Mouse (Mus musculus) Patski (cell line): Measurements from ENCODE around the gene Naf1. TPM values are rescaled to one million over a fixed set of nuclear protein-coding genes. Genes with fewer than 3 reads are reported as not detected.

Source experiments
- ATAC-seq: fragments of 100-300 bp; one replicate; pipeline ENCODE4 v1.8.0; 2021
- CTCF ChIA-PET: fragments of 350-600 bp; sonication (Branson Sonifier 250); formaldehyde crosslinking; loops from one replicate; lab custom pipeline; 2022; ENCODE audit warnings: inconsistent platforms; lab: Charles Lee
- POLR2A ChIA-PET: fragments of 350-600 bp; sonication (Branson Sonifier 250); formaldehyde crosslinking; loops from one replicate; lab custom pipeline; 2022; ENCODE audit warnings: antibody characterized with exemption, inconsistent platforms; lab: Charles Lee
- DNase-seq: peaks from one replicate; pipeline ENCODE4 v3.0.0-alpha.2; 2011; ENCODE audit warnings: low read depth, low spot score
- H3K27me3 ChIP-seq: fragments of 371-371 bp; one replicate; pipeline ENCODE4 v1.5.1; 2021
- CTCF ChIP-seq: fragments of 100-300 bp; IDR thresholded peaks from one replicate; pipeline ENCODE4 v1.5.1; 2021
- in situ Hi-C: fragments of 300-500 bp; cut with MboI; formaldehyde crosslinking; loops from 3 replicates; pipeline ENCODE4 v1.11.1; 2018; ENCODE audit warnings: low pct_unique_long_range_greater_than_20kb, mixed read lengths
- polyA plus RNA-seq: library from polyadenylated mRNA; unstranded; gene quantifications from one replicate; pipeline ENCODE4 v1.2.3, GENCODE M21; 2021

Gene Naf1
- polyA plus RNA-seq, 1 experiment from 2014 or later = 14.4 TPM

GRCm38 (mm10) chr8:66905557-66905956 lies 45.5 kb downstream of the Naf1 start:
- H3K27me3 ChIP-seq = peaks cover 3% of the 10 kb centered on the region
- ChIA-PET POLR2A (no interaction called here), CTCF (no interaction called here)
- no peak for ATAC-seq
- TF ChIP-seq CTCF = no peak
- no peak for DNase-seq
- in situ Hi-C loops = loop anchor here (25.0 kb wide), 1 partner anchor 507 kb away; no protein-coding TSS in a partner anchor

GRCm38 (mm10) chr8:66906116-66906515 lies 46.1 kb downstream of the Naf1 start:
- CTCF ChIA-PET = no interaction called here
- no peak for TF ChIP-seq CTCF
- no peak for DNase-seq
- POLR2A ChIA-PET = no interaction called here
- peaks cover 3% of the 10 kb centered on the region for H3K27me3 ChIP-seq
- no peak for ATAC-seq
- in situ Hi-C loops = loop anchor here (25.0 kb wide), 1 partner anchor 506 kb away; no protein-coding TSS in a partner anchor

GRCm38 (mm10) chr8:66910684-66911083 lies 50.7 kb downstream of the Naf1 start:
- TF ChIP-seq CTCF = no peak
- H3K27me3 ChIP-seq = peaks cover 3% of the 10 kb centered on the region
- CTCF ChIA-PET = interaction anchor here (0.6 to 0.7 kb wide), 3 partner anchors 16 to 622 kb away, joined by 3 read pairs; partner anchors contain the start of gene Npy1r
- ATAC-seq (peak; percentile 35), DNase-seq (no peak)
- in situ Hi-C loops = loop anchor here (25.0 kb wide), 1 partner anchor 502 kb away; no protein-coding TSS in a partner anchor
- POLR2A ChIA-PET = no interaction called here

GRCm38 (mm10) chr8:66913616-66914536 lies 53.9 kb downstream of the Naf1 start:
- in situ Hi-C loops = loop anchor here (25.0 kb wide), 1 partner anchor 498 kb away; no protein-coding TSS in a partner anchor
- DNase-seq (no peak), ATAC-seq (no peak)
- ChIA-PET POLR2A (no interaction called here), CTCF (interaction anchor here (0.6 to 1.3 kb wide), 5 partner anchors 18 to 416 kb away, joined by 3 to 4 read pairs (median 3); no protein-coding TSS in a partner anchor)
- H3K27me3 ChIP-seq = peaks cover 3% of the 10 kb centered on the region
- peak; percentile 78 for TF ChIP-seq CTCF

GRCm38 (mm10) chr8:66916056-66916455 lies 56.0 kb downstream of the Naf1 start:
- ChIA-PET POLR2A (no interaction called here), CTCF (interaction anchor here (1.7 kb wide), 1 partner anchor 9 kb away, joined by 5 read pairs; no protein-coding TSS in a partner anchor)
- in situ Hi-C loops = loop anchor here (5.0 to 25.0 kb wide), 2 partner anchors 214 to 496 kb away; no protein-coding TSS in a partner anchor
- no peak for TF ChIP-seq CTCF
- no peaks in the 10 kb centered on the region for H3K27me3 ChIP-seq
- no peak for ATAC-seq
- DNase-seq = no peak

- no peak for ATAC-seq
- peaks cover 7% of the 10 kb centered on the region for H3K27me3 ChIP-seq
- DNase-seq = no peak
- TF ChIP-seq CTCF = no peak
- ChIA-PET CTCF (no interaction called here), POLR2A (no interaction called here)
- in situ Hi-C loops = loop anchor here (5.0 to 25.0 kb wide), 2 partner anchors 216 to 494 kb away; no protein-coding TSS in a partner anchor
Observed at GRCm38 (mm10) chr8:66917695-66918467, 57.9 kb downstream of the Naf1 start.

- in situ Hi-C loops = loop anchor here (5.0 to 25.0 kb wide), 2 partner anchors 216 to 494 kb away; no protein-coding TSS in a partner anchor
- ATAC-seq (no peak), DNase-seq (no peak)
- no peak for TF ChIP-seq CTCF
- ChIA-PET POLR2A (no interaction called here), CTCF (no interaction called here)
- peaks cover 7% of the 10 kb centered on the region for H3K27me3 ChIP-seq
Observed at GRCm38 (mm10) chr8:66918471-66918870, 58.5 kb downstream of the Naf1 start.

- ChIA-PET CTCF (interaction anchor here (1.7 kb wide), 1 partner anchor 9 kb away, joined by 8 read pairs; no protein-coding TSS in a partner anchor), POLR2A (no interaction called here)
- in situ Hi-C loops = no loop called here
- peaks cover 12% of the 10 kb centered on the region for H3K27me3 ChIP-seq
- peak; percentile 21 for TF ChIP-seq CTCF
- DNase-seq = no peak
- ATAC-seq = no peak
Observed at GRCm38 (mm10) chr8:66933746-66934145, 73.7 kb downstream of the Naf1 start.

- in situ Hi-C loops = no loop called here
- no peak for TF ChIP-seq CTCF
- ChIA-PET CTCF (no interaction called here), POLR2A (no interaction called here)
- ATAC-seq = no peak
- no peak for DNase-seq
- peaks cover 10% of the 10 kb centered on the region for H3K27me3 ChIP-seq
Observed at GRCm38 (mm10) chr8:66936236-66936635, 76.2 kb downstream of the Naf1 start.

Other genes starting within 250 kb of the Naf1 start
- gene Npy5r, start 172.1 kb upstream of the Naf1 start, polyA plus RNA-seq = not detected
- not detected for gene Npy1r, start 163.0 kb upstream of the Naf1 start, polyA plus RNA-seq